Mouse (Mus musculus) stomach, embryonic 14.5 days (tissue): ENCODE measurements at regions not wholly inside any gene's neighbourhood (a gene's known extent, or its start where the extent isn't known, plus 50 kb on each side); places are given as distances from the start of the nearest gene placed in this dataset.

Experiments used
- ATAC-seq: fragments of 200-750 bp; cut with Nextera tagmentation; 2 replicates; pipeline ENCODE4 v1.8.0; 2017; ENCODE audit warnings: low read depth, moderate TSS enrichment; ENCODE audit not compliant: insufficient number of reproducible peaks, insufficient read depth, low FRiP score
- H3K27ac ChIP-seq: fragments of 300-500 bp; sonication (generic); 2 replicates; pipeline ENCODE4 v1.5.1; 2014; ENCODE audit warnings: mild to moderate bottlenecking, low read length, moderate library complexity, mixed read lengths
- H3K27me3 ChIP-seq: fragments of 300-500 bp; sonication (generic); 2 replicates; pipeline ENCODE4 v1.6.1; 2014; ENCODE audit warnings: low read length, control low read depth, mixed read lengths; ENCODE audit not compliant: control insufficient read depth, insufficient read depth
- H3K36me3 ChIP-seq: fragments of 300-500 bp; sonication (generic); 2 replicates; pipeline ENCODE4 v1.6.1; 2014; ENCODE audit warnings: mild to moderate bottlenecking, control low read depth, low read length, moderate library complexity, mixed read lengths; ENCODE audit not compliant: control insufficient read depth, insufficient read depth
- H3K4me1 ChIP-seq: fragments of 300-500 bp; sonication (generic); 2 replicates; pipeline ENCODE4 v1.6.1; 2014; ENCODE audit warnings: low read length, control low read depth, mixed read lengths; ENCODE audit not compliant: control insufficient read depth, insufficient read depth
- H3K4me2 ChIP-seq: fragments of 300-500 bp; sonication (generic); replicated peaks from 2 replicates; pipeline ENCODE4 v1.6.1; 2014; ENCODE audit warnings: low read depth, low read length, control low read depth
- H3K4me3 ChIP-seq: fragments of 300-500 bp; sonication (generic); 2 replicates; pipeline ENCODE4 v1.5.1; 2014; ENCODE audit warnings: low read depth, low read length, control low read depth
- H3K9ac ChIP-seq: fragments of 300-500 bp; sonication (generic); replicated peaks from 2 replicates; pipeline ENCODE4 v1.6.1; 2014; ENCODE audit warnings: low read depth, mild to moderate bottlenecking, control low read depth, low read length, moderate library complexity, mixed read lengths
- H3K9me3 ChIP-seq: fragments of 300-500 bp; sonication (generic); 2 replicates; pipeline ENCODE4 v1.6.1; 2016; ENCODE audit warnings: low read depth, low read length, control low read depth; ENCODE audit not compliant: control insufficient read depth
- WGBS: fragments of 180-500 bp; shearing (Covaris S2); extraction: QIAGEN DNeasy Blood & Tissue Kit; methylation state at CpG from one replicate; pipeline ENCODE4 v1.1.7; 2014; 5-methylcytosine and 5-hydroxymethylcytosine counted together

GRCm38 (mm10) chr1:77226546-77226945 is 288.3 kb downstream of the Epha4 start:
- Histone ChIP-seq H3K27ac (no peak overlapping the region), H3K4me2 (no peak overlapping the region), H3K36me3 (no peaks in the 10 kb centered on the region), H3K27me3 (no peaks in the 10 kb centered on the region), H3K9ac (no peak overlapping the region), H3K9me3 (no peaks in the 10 kb centered on the region), H3K4me1 (peaks cover 12% of the 10 kb centered on the region), H3K4me3 (no peak overlapping the region)
- 17% methylated on average over 4 of the region's 4 CpGs for WGBS
- no peak for ATAC-seq

GRCm38 (mm10) chr1:77226991-77227515 is 287.8 kb downstream of the Epha4 start:
- Histone ChIP-seq H3K27me3 (no peaks in the 10 kb centered on the region), H3K9me3 (no peaks in the 10 kb centered on the region), H3K36me3 (no peaks in the 10 kb centered on the region), H3K4me1 (peaks cover 12% of the 10 kb centered on the region), H3K27ac (no peak overlapping the region), H3K9ac (no peak overlapping the region), H3K4me2 (peak overlapping the region; percentile 23; the same call in 1 of the 2 replicates), H3K4me3 (no peak overlapping the region)
- ATAC-seq: no peak
- 5% methylated on average over 12 of the region's 12 CpGs for WGBS

- H3K4me2 ChIP-seq: no peak overlapping the region
- H3K36me3 ChIP-seq: no peaks in the 10 kb centered on the region
- no peak overlapping the region for H3K9ac ChIP-seq
- WGBS: 34% methylated on average over 6 of the region's 6 CpGs
- H3K4me3 ChIP-seq: no peak overlapping the region
- no peaks in the 10 kb centered on the region for H3K9me3 ChIP-seq
- H3K4me1 ChIP-seq: peaks cover 12% of the 10 kb centered on the region
- H3K27ac ChIP-seq: no peak overlapping the region
- ATAC-seq: no peak
- H3K27me3 ChIP-seq: no peaks in the 10 kb centered on the region
Observed at GRCm38 (mm10) chr1:77227800-77228199, 287.1 kb downstream of the Epha4 start.

- H3K4me3 ChIP-seq: no peak overlapping the region
- H3K4me2 ChIP-seq: no peak overlapping the region
- H3K9me3 ChIP-seq: no peaks in the 10 kb centered on the region
- no peaks in the 10 kb centered on the region for H3K36me3 ChIP-seq
- no peaks in the 10 kb centered on the region for H3K27me3 ChIP-seq
- H3K9ac ChIP-seq: no peak overlapping the region
- H3K27ac ChIP-seq: no peak overlapping the region
- 86% methylated on average over 4 of the region's 4 CpGs for WGBS
- peaks cover 12% of the 10 kb centered on the region for H3K4me1 ChIP-seq
- no peak for ATAC-seq
Observed at GRCm38 (mm10) chr1:77229561-77229960, 285.3 kb downstream of the Epha4 start.

GRCm38 (mm10) chr1:77233010-77233409 is 281.9 kb downstream of the Epha4 start:
- Histone ChIP-seq H3K4me3 (no peak overlapping the region), H3K27ac (no peak overlapping the region), H3K9me3 (no peaks in the 10 kb centered on the region), H3K9ac (no peak overlapping the region), H3K4me1 (no peaks in the 10 kb centered on the region), H3K27me3 (no peaks in the 10 kb centered on the region), H3K4me2 (no peak overlapping the region), H3K36me3 (no peaks in the 10 kb centered on the region)
- ATAC-seq: no peak
- 47% methylated on average over 4 of the region's 4 CpGs for WGBS

GRCm38 (mm10) chr1:77244642-77245041 is 270.2 kb downstream of the Epha4 start:
- 20% methylated on average over 2 of the region's 2 CpGs for WGBS
- Histone ChIP-seq H3K4me1 (no peaks in the 10 kb centered on the region), H3K9me3 (no peaks in the 10 kb centered on the region), H3K27me3 (0 out of 2 replicates have a peak, but pooled peaks cover 3% of the 10 kb centered on the region), H3K36me3 (no peaks in the 10 kb centered on the region), H3K4me2 (no peak overlapping the region), H3K27ac (no peak overlapping the region), H3K4me3 (no peak overlapping the region), H3K9ac (no peak overlapping the region)
- no peak for ATAC-seq

- 82% methylated on average over 3 of the region's 3 CpGs for WGBS
- no peaks in the 10 kb centered on the region for H3K9me3 ChIP-seq
Observed at GRCm38 (mm10) chr1:77246047-77246446, 268.8 kb downstream of the Epha4 start.

GRCm38 (mm10) chr1:77254276-77254675 is 260.6 kb downstream of the Epha4 start:
- Histone ChIP-seq H3K9ac (no peak overlapping the region), H3K9me3 (no peaks in the 10 kb centered on the region), H3K4me1 (peaks cover 6% of the 10 kb centered on the region; the same call in 1 of the 2 replicates), H3K27me3 (no peaks in the 10 kb centered on the region), H3K4me3 (no peak overlapping the region), H3K27ac (no peak overlapping the region), H3K36me3 (no peaks in the 10 kb centered on the region), H3K4me2 (no peak overlapping the region)
- ATAC-seq: no peak
- WGBS: 31% methylated on average over 6 of the region's 6 CpGs

More at GRCm38 (mm10) chr1:77246047-77246446, 268.8 kb downstream of the Epha4 start:
- Histone ChIP-seq H3K36me3 (no peaks in the 10 kb centered on the region), H3K27me3 (0 out of 2 replicates have a peak, but pooled peaks cover 3% of the 10 kb centered on the region), H3K27ac (no peak overlapping the region), H3K4me3 (no peak overlapping the region), H3K4me1 (no peaks in the 10 kb centered on the region), H3K4me2 (no peak overlapping the region), H3K9ac (no peak overlapping the region)
- ATAC-seq: no peak
